Mouse (Mus musculus): ENCODE data around the gene Mrps34. TPM values are rescaled to one million over a fixed set of nuclear protein-coding genes. Genes with fewer than 3 reads are reported as not detected.

Mrps34 gene
- polyA plus RNA-seq, 1 experiment from 2014 or later = 82.6 TPM

- WGBS = 98% methylated on average over 2 of the region's 2 CpGs
- ATAC-seq (ENCODE audit: low FRiP score) = no peak
- Histone ChIP-seq H3K4me1 (replicated peaks; ENCODE audit: control insufficient read depth, insufficient read depth, low read length) (no peaks in the 10 kb centered on the region), H3K4me3 (replicated peaks; ENCODE audit: low read length) (no peak overlapping the region), H3K36me3 (replicated peaks; ENCODE audit: control insufficient read depth, insufficient read depth) (peaks cover 100% of the 10 kb centered on the region), H3K9me3 (ENCODE audit: control insufficient read depth, low read length) (no peaks in the 10 kb centered on the region), H3K27ac (no peak overlapping the region), H3K9ac (no peak overlapping the region), H3K27me3 (ENCODE audit: control insufficient read depth, insufficient read depth, low read length) (no peaks in the 10 kb centered on the region), H3K4me2 (replicated peaks) (no peak overlapping the region)
- DNase-seq (ENCODE audit: low spot score) = no peak
Observed at GRCm38 (mm10) chr17:24907591-24907990, 12.7 kb downstream of the Mrps34 start.

- DNase-seq (ENCODE audit: low spot score) = no peak
- Histone ChIP-seq H3K4me2 (replicated peaks) (no peak overlapping the region), H3K9me3 (ENCODE audit: control insufficient read depth, low read length) (no peaks in the 10 kb centered on the region), H3K4me1 (replicated peaks; ENCODE audit: control insufficient read depth, insufficient read depth, low read length) (no peaks in the 10 kb centered on the region), H3K27me3 (ENCODE audit: control insufficient read depth, insufficient read depth, low read length) (no peaks in the 10 kb centered on the region), H3K36me3 (replicated peaks; ENCODE audit: control insufficient read depth, insufficient read depth) (peaks cover 100% of the 10 kb centered on the region), H3K9ac (no peak overlapping the region), H3K27ac (no peak overlapping the region), H3K4me3 (replicated peaks; ENCODE audit: low read length) (no peak overlapping the region)
- ATAC-seq (ENCODE audit: low FRiP score) = no peak
Observed at GRCm38 (mm10) chr17:24913984-24914383, 19.1 kb downstream of the Mrps34 start.

GRCm38 (mm10) chr17:24923246-24923645 is 28.3 kb downstream of the Mrps34 start:
- no peaks in the 10 kb centered on the region for H3K4me1 ChIP-seq (replicated peaks; ENCODE audit: control insufficient read depth, insufficient read depth, low read length)
- ATAC-seq (ENCODE audit: low FRiP score) (no peak), DNase-seq (ENCODE audit: low spot score) (no peak)
- peaks cover 96% of the 10 kb centered on the region for H3K36me3 ChIP-seq (replicated peaks; ENCODE audit: control insufficient read depth, insufficient read depth)
- no peak overlapping the region for H3K4me3 ChIP-seq (replicated peaks; ENCODE audit: low read length)
- H3K27me3 ChIP-seq (ENCODE audit: control insufficient read depth, insufficient read depth, low read length) = no peaks in the 10 kb centered on the region
- H3K4me2 ChIP-seq (replicated peaks) = no peak overlapping the region
- no peak overlapping the region for H3K9ac ChIP-seq
- H3K9me3 ChIP-seq (ENCODE audit: control insufficient read depth, low read length) = no peaks in the 10 kb centered on the region
- H3K27ac ChIP-seq = no peak overlapping the region
- WGBS = 100% methylated on average over 1 of the region's 1 CpGs

GRCm38 (mm10) chr17:24929506-24929905 is 34.6 kb downstream of the Mrps34 start:
- H3K4me2 ChIP-seq (replicated peaks) = no peak overlapping the region
- H3K9ac ChIP-seq = no peak overlapping the region
- no peaks in the 10 kb centered on the region for H3K27me3 ChIP-seq (ENCODE audit: control insufficient read depth, insufficient read depth, low read length)
- WGBS = 84% methylated on average over 1 of the region's 1 CpGs
- no peak overlapping the region for H3K4me3 ChIP-seq (replicated peaks; ENCODE audit: low read length)
- no peaks in the 10 kb centered on the region for H3K9me3 ChIP-seq (ENCODE audit: control insufficient read depth, low read length)
- H3K4me1 ChIP-seq (replicated peaks; ENCODE audit: control insufficient read depth, insufficient read depth, low read length) = no peaks in the 10 kb centered on the region
- H3K27ac ChIP-seq = no peak overlapping the region
- peaks cover 57% of the 10 kb centered on the region for H3K36me3 ChIP-seq (replicated peaks; ENCODE audit: control insufficient read depth, insufficient read depth)
- no peak for ATAC-seq (ENCODE audit: low FRiP score)
- DNase-seq (ENCODE audit: low spot score) = no peak

GRCm38 (mm10) chr17:24932431-24932830 is 37.5 kb downstream of the Mrps34 start:
- peaks cover 28% of the 10 kb centered on the region for H3K36me3 ChIP-seq (replicated peaks; ENCODE audit: control insufficient read depth, insufficient read depth)
- H3K27me3 ChIP-seq (ENCODE audit: control insufficient read depth, insufficient read depth, low read length) = no peaks in the 10 kb centered on the region
- WGBS = 97% methylated on average over 4 of the region's 4 CpGs
- peaks cover 16% of the 10 kb centered on the region for H3K4me1 ChIP-seq (replicated peaks; ENCODE audit: control insufficient read depth, insufficient read depth, low read length)
- no peak overlapping the region for H3K27ac ChIP-seq
- DNase-seq (ENCODE audit: low spot score) = no peak
- H3K4me3 ChIP-seq (replicated peaks; ENCODE audit: low read length) = no peak overlapping the region
- no peak overlapping the region for H3K4me2 ChIP-seq (replicated peaks)
- no peak for ATAC-seq (ENCODE audit: low FRiP score)
- H3K9ac ChIP-seq = no peak overlapping the region
- no peaks in the 10 kb centered on the region for H3K9me3 ChIP-seq (ENCODE audit: control insufficient read depth, low read length)

- Histone ChIP-seq H3K36me3 (replicated peaks; ENCODE audit: control insufficient read depth, insufficient read depth) (peaks cover 23% of the 10 kb centered on the region), H3K4me2 (replicated peaks) (no peak overlapping the region), H3K4me1 (replicated peaks; ENCODE audit: control insufficient read depth, insufficient read depth, low read length) (peaks cover 16% of the 10 kb centered on the region), H3K9ac (no peak overlapping the region), H3K4me3 (replicated peaks; ENCODE audit: low read length) (no peak overlapping the region), H3K27me3 (ENCODE audit: control insufficient read depth, insufficient read depth, low read length) (no peaks in the 10 kb centered on the region), H3K9me3 (ENCODE audit: control insufficient read depth, low read length) (no peaks in the 10 kb centered on the region), H3K27ac (no peak overlapping the region)
- 76% methylated on average over 4 of the region's 4 CpGs for whole genome bisulfite sequencing
- DNase-seq (ENCODE audit: low spot score) = no peak
- no peak for ATAC-seq (ENCODE audit: low FRiP score)
Observed at GRCm38 (mm10) chr17:24933163-24933562, 38.2 kb downstream of the Mrps34 start.

- WGBS = 89% methylated on average over 4 of the region's 4 CpGs
- Histone ChIP-seq H3K4me3 (replicated peaks; ENCODE audit: low read length) (peak overlapping the region; percentile 93), H3K4me1 (replicated peaks; ENCODE audit: control insufficient read depth, insufficient read depth, low read length) (peaks cover 16% of the 10 kb centered on the region), H3K9me3 (ENCODE audit: control insufficient read depth, low read length) (no peaks in the 10 kb centered on the region), H3K27ac (no peak overlapping the region), H3K36me3 (replicated peaks; ENCODE audit: control insufficient read depth, insufficient read depth) (peaks cover 13% of the 10 kb centered on the region), H3K9ac (peak overlapping the region; percentile 92), H3K4me2 (replicated peaks) (peak overlapping the region; percentile 90), H3K27me3 (ENCODE audit: control insufficient read depth, insufficient read depth, low read length) (no peaks in the 10 kb centered on the region)
- ATAC-seq (ENCODE audit: low FRiP score) = no peak
- DNase-seq (ENCODE audit: low spot score) = no peak
Observed at GRCm38 (mm10) chr17:24934926-24935325, 40.0 kb downstream of the Mrps34 start.

- Histone ChIP-seq H3K36me3 (replicated peaks; ENCODE audit: control insufficient read depth, insufficient read depth) (peaks cover 13% of the 10 kb centered on the region), H3K9ac (peak overlapping the region; percentile 92), H3K27ac (no peak overlapping the region), H3K4me1 (replicated peaks; ENCODE audit: control insufficient read depth, insufficient read depth, low read length) (peaks cover 16% of the 10 kb centered on the region), H3K4me3 (replicated peaks; ENCODE audit: low read length) (peak overlapping the region; percentile 93), H3K9me3 (ENCODE audit: control insufficient read depth, low read length) (no peaks in the 10 kb centered on the region), H3K27me3 (ENCODE audit: control insufficient read depth, insufficient read depth, low read length) (no peaks in the 10 kb centered on the region), H3K4me2 (replicated peaks) (peak overlapping the region; percentile 90)
- DNase-seq (ENCODE audit: low spot score) (no peak), ATAC-seq (ENCODE audit: low FRiP score) (no peak)
Observed at GRCm38 (mm10) chr17:24935666-24936065, 40.8 kb downstream of the Mrps34 start.

GRCm38 (mm10) chr17:24936259-24937237 is 41.6 kb downstream of the Mrps34 start, which contains the start of gene Mapk8ip3:
Gene Mapk8ip3 (minus strand): TSS chr17:24936977.
- peak; percentile 98 for ATAC-seq (ENCODE audit: low FRiP score)
- peak within 1 kb of the TSS; percentile 92 for H3K9ac ChIP-seq
- H3K9me3 ChIP-seq (ENCODE audit: control insufficient read depth, low read length) = no peaks in the 10 kb centered on the region
- DNase-seq (ENCODE audit: low spot score) = peak; percentile 92
- H3K27me3 ChIP-seq (ENCODE audit: control insufficient read depth, insufficient read depth, low read length) = no peaks in the 10 kb centered on the region
- H3K36me3 ChIP-seq (replicated peaks; ENCODE audit: control insufficient read depth, insufficient read depth) = peaks cover 7% of the 10 kb centered on the region; the same call in 1 of the 2 replicates
- WGBS = under 1% methylated on average over 78 of the region's 78 CpGs
- H3K4me3 ChIP-seq (replicated peaks; ENCODE audit: low read length) = peak within 1 kb of the TSS; percentile 93
- H3K27ac ChIP-seq = peak within 1 kb of the TSS; percentile 95
- H3K4me2 ChIP-seq (replicated peaks) = peak within 1 kb of the TSS; percentile 90
- peaks cover 16% of the 10 kb centered on the region for H3K4me1 ChIP-seq (replicated peaks; ENCODE audit: control insufficient read depth, insufficient read depth, low read length)

All from hindbrain, embryonic 14.5 days (tissue).